Mouse (Mus musculus): ENCODE data around the gene Pde4a.
"Not testable (repeated sequence)": the region's sequence is repeated elsewhere in the genome, so short reads cannot be mapped to it uniquely, and the experiment has no call there.

Pde4a gene

DNA sequence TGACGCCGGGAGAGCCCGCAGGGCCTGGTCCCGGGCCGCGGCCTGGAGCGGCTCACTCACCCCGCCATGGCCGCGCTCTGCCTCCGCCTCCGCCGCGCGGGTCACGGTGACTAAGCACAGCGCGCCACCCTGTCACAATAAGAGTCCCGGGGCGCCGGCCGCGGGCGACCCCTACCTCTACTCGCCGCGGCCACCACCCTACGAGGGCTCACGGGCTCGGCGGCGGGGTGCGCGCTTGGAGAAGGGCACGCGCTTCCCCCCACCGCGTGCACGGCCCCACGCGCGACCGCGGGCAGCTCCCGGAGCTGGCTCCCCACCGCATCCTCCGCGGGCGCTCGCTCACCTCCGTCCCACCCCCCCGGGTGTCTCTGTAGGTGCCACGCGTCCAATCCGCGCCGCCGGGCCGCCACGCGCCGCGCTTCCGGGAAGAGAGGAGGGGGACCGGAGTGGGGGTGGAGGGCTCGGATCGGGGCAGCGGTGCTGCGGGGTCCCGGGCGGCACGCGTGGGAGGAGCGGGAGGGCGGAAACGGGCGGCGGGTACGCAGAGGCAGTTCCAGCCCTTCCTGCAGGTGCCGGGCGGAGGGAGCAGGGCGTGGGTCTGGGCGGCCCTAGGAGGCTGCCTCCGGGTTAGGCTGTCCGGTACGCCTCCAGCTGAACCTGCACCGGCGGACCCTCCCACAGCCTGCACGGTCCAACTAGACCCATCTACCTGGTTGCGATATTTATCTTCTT lies 73.4 kb downstream of the Pde4a start, which contains the start of gene Keap1:
TSS of gene Keap1 (minus strand) at position 629 of the 732 bp plus-strand sequence.
- peak; percentile 88 to 97 for DNase-seq (ENCODE audit: inconsistent age in 2 of 2, low spot score in 1 of 2)

DNA sequence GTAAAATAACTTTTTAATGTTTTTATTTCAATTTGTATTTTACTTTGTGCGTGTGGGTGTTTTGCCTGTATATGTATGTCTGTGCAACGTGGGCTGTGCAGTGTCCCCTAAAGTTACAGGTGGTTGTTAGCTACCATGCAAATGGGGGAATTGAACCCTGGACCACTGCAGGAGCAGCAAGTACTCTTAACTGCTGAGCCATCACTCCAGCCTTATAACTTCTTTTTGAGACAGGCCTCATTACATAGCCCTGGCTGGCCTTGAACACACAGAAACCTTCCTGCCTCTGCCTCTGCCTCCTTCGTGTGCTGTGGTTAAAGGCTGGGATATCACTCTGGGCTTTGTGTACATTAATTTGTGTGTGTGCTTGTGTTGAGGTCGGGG lies 73.9 kb downstream of the Pde4a start:
- no peak for DNase-seq (ENCODE audit: inconsistent age in 2 of 2, low spot score in 1 of 2)

- peak; percentile 74 to 92 for DNase-seq (ENCODE audit: inconsistent age in 2 of 2, low spot score in 1 of 2)
Observed at GRCm38 (mm10) chr9:21241343-21241742, 75.8 kb downstream of the Pde4a start.

DNA sequence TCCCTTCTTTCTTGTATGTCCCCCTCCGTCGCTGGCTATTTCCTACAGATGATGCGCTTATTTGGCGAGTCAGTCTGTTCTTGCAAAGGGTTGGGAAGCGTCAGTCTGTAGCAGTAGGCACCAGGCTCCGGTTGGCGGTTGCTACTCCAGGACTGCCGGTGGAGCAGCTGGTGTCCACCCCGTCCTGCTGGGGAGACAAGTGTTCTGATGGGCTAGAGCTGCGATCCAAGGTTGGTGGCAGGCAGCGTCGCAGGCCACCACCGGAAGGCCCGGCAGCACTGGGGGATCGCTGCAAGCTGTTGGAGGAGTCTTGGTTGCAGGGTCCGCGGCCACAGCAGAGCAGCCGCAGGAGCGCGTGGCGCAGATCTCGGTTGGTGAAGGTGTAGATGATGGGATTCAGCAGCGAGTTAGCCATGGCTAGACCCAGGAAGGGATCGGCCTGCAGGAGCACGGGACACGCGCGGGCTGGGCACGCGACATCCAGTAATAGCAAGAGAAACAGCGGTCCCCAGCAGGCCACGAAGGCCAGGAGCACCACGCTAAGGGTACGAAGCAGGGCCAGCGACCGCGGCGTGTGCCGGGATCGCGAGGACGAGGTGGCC lies 78.4 kb downstream of the Pde4a start:
- DNase-seq (ENCODE audit: inconsistent age in 2 of 2, low spot score in 1 of 2), result peak in 1 of 2 experiments; percentile 18

- DNase-seq (ENCODE audit: inconsistent age in 2 of 2, low spot score in 1 of 2), result peak in 1 of 2 experiments; percentile 60
Observed at GRCm38 (mm10) chr9:21244428-21245112, 79.1 kb downstream of the Pde4a start.

GRCm38 (mm10) chr9:21245113-21245487 lies 79.6 kb downstream of the Pde4a start:
- no peak for DNase-seq (ENCODE audit: inconsistent age in 2 of 2, low spot score in 1 of 2)

GRCm38 (mm10) chr9:21246342-21246741 lies 80.8 kb downstream of the Pde4a start:
- no peak for DNase-seq (ENCODE audit: inconsistent age in 2 of 2, low spot score in 1 of 2)

- peak in 1 of 2 experiments; percentile 71 for DNase-seq (ENCODE audit: inconsistent age in 2 of 2, low spot score in 1 of 2)
Observed at GRCm38 (mm10) chr9:21248326-21248725, 82.8 kb downstream of the Pde4a start, which contains the start of gene S1pr5. Gene S1pr5 (minus strand): TSS chr9:21248443.

GRCm38 (mm10) chr9:21249629-21250508 lies 84.4 kb downstream of the Pde4a start:
- DNase-seq (ENCODE audit: inconsistent age in 2 of 2, low spot score in 1 of 2), result peak in 1 of 2 experiments; percentile 21

DNA sequence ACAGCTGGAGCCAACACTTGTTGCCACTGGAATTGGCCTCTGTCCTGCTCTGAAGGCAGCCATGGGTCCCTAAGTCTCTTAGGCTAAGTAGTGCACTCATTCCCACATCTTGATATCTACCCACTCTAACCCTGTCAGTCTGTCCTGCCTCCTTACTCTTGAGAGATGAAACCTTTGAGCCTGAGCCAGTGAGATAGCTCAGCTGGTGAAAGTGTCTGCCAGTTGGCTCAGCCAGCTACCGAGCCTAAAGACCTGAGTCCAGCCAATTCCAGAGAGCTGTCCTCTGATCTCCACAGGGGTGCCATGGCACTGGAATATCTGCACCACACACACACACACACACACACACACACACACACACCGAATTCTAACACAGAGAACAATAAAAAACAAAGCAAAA lies 85.0 kb downstream of the Pde4a start:
- DNase-seq (ENCODE audit: inconsistent age in 2 of 2, low spot score in 1 of 2), result peak in 1 of 2 experiments; percentile 18

DNA sequence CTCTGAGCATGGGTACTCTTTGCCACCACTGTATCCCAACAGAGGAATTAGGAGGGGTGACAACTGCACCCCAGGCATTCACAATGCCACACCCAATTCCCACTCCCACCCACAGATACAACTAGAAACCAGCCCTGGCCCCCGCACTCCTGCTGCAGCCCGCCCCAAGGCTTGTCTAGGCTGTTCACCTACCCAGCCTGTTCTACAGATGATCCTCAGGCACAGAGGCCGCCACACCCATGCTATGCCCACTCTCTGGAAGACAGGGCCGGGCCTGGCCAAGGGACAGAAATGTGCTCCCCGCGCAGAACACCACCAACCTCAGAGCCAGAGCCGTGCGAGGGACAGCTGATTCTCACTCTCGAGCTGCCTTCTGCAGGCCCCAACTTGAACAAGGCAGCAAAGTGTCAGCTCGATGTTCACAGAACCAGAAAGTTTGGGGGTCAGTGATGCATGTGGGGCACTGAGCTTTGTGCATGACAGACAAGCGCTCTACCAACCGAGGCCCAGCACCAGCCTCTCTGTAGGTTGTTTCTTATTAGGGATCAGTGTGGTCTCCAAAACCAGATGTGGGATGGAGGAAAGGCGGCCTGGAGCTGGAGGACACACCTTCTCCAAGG lies 85.7 kb downstream of the Pde4a start:
- DNase-seq (ENCODE audit: inconsistent age in 2 of 2, low spot score in 1 of 2), result peak in 1 of 2 experiments; percentile 15

DNA sequence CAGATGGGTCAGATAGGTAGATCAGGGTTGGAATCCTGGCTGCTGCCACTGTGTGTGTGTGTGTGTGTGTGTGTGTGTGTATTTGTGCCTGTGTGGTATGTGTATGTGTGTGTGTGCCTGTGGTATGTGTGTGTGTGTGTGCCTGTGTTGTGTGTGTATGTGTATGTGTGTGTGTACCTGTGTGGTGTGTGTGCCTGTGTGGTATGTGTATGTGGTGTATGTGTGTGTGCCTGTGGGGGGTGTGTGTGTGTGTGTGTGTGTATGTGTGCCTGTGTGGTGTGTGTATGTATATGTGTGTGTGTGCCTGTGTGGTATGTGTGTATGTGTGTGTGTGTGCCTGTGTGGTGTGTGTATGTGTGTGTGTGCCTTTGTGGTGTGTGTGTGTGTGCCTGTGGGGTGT lies 89.2 kb downstream of the Pde4a start:
- no peak for DNase-seq (ENCODE audit: inconsistent age in 2 of 2, low spot score in 1 of 2)

DNA sequence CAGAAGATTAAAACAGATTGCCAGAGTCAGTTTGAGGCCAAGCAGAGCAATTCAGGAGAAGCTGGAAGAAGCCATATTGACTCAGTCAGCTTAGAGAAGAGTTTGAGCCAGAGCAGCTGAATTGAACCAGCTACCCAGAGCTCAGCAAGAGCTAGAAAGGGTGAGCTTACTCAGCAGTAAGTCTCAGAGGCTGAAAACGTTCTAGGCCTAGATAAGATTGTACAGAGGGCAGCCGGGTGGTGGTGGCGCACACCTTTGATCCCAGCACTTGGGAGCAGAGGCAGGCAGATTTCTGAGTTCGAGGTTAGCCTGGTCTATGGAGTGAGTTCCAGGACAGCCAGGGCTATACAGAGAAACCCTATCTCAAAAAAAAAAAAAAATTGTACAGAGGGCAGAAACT lies 90.8 kb downstream of the Pde4a start:
- DNase-seq (ENCODE audit: inconsistent age in 2 of 2, low spot score in 1 of 2), result not testable (repeated sequence)

DNA sequence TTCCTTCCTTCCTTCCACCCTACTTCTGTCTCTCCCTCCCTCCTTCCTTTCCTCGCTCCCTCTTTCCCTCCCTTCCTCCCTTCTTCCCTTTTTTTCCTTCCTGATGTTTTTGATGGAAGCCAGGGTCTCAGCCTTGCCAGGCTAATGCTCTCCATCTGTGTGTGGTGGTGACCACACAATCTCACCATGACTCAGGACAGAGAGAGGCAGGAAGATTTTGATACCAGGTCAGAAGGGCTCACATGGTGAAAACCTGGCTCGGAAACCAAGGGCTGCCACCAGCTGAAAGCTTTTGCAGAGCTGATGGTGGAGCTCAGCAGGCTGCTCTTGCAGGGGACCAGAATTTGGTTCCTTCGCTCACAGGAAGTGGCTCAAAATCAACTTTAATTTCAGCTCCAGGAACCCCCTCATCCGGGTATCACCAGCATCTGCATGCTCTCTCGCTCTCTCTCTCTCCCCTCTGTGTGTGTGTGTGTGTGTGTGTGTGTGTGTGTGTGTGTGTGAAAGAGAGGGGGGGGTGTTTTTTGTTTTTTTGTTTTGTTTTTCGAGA lies 95.1 kb downstream of the Pde4a start:
- peak in 1 of 2 experiments; percentile 18 for DNase-seq (ENCODE audit: inconsistent age in 2 of 2, low spot score in 1 of 2)

- peak in 1 of 2 experiments; percentile 38 for DNase-seq (ENCODE audit: inconsistent age in 2 of 2, low spot score in 1 of 2)
Observed at GRCm38 (mm10) chr9:21261831-21262230, 96.3 kb downstream of the Pde4a start.
